Mouse (Mus musculus) neural tube, embryonic 15.5 days (tissue): ENCODE measurements around the gene A1cf. TPM values are rescaled to one million over a fixed set of nuclear protein-coding genes. Genes with fewer than 3 reads are reported as not detected.
A peak's percentile ranks its signal among the peaks of the same experiment; 100 is the strongest.

ENCODE experiments used
- ATAC-seq: fragments of 200-750 bp; cut with Nextera tagmentation; 2 replicates; pipeline ENCODE4 v1.8.0; 2017; ENCODE audit warnings: mild to moderate bottlenecking, moderate TSS enrichment, moderate library complexity; ENCODE audit not compliant: low FRiP score
- H3K27ac ChIP-seq: fragments of 300-500 bp; sonication (generic); replicated peaks from 2 replicates; pipeline ENCODE4 v1.5.1; 2015; ENCODE audit warnings: mild to moderate bottlenecking, inconsistent platforms
- H3K27me3 ChIP-seq: fragments of 300-500 bp; sonication (generic); replicated peaks from 2 replicates; pipeline ENCODE4 v1.6.1; 2015; ENCODE audit warnings: inconsistent platforms
- H3K36me3 ChIP-seq: fragments of 300-500 bp; sonication (generic); 2 replicates; pipeline ENCODE4 v1.6.1; 2015; ENCODE audit warnings: inconsistent platforms
- H3K4me1 ChIP-seq: fragments of 300-500 bp; sonication (generic); 2 replicates; pipeline ENCODE4 v1.6.1; 2015; ENCODE audit warnings: inconsistent platforms
- H3K4me2 ChIP-seq: fragments of 300-500 bp; sonication (generic); 2 replicates; pipeline ENCODE4 v1.6.1; 2015; ENCODE audit warnings: inconsistent platforms, mild to moderate bottlenecking, moderate library complexity
- H3K4me3 ChIP-seq: fragments of 300-500 bp; sonication (generic); replicated peaks from 2 replicates; pipeline ENCODE4 v1.5.1; 2015; ENCODE audit warnings: mild to moderate bottlenecking, inconsistent platforms
- H3K9ac ChIP-seq: fragments of 300-500 bp; sonication (generic); replicated peaks from 2 replicates; pipeline ENCODE4 v1.6.1; 2015; ENCODE audit warnings: mild to moderate bottlenecking, inconsistent platforms
- H3K9me3 ChIP-seq: fragments of 300-500 bp; sonication (generic); replicated peaks from 2 replicates; pipeline ENCODE4 v1.6.1; 2016; ENCODE audit warnings: inconsistent platforms
- WGBS: fragments of 180-500 bp; shearing (Covaris S2); methylation state at CpG from one replicate; pipeline ENCODE4 v1.1.7; 2015; ENCODE audit warnings: mixed read lengths; 5-methylcytosine and 5-hydroxymethylcytosine counted together
- polyA plus RNA-seq: library from polyadenylated mRNA; unstranded; fragments of >200 nt; fragmentation: Nextera tagmentation; extraction: Ambion mirVana; gene quantifications from 2 replicates; pipeline ENCODE4 v1.2.1, GENCODE M21; 2015

A1cf gene
- polyA plus RNA-seq, 1 experiment from 2014 or later, result not detected

DNA sequence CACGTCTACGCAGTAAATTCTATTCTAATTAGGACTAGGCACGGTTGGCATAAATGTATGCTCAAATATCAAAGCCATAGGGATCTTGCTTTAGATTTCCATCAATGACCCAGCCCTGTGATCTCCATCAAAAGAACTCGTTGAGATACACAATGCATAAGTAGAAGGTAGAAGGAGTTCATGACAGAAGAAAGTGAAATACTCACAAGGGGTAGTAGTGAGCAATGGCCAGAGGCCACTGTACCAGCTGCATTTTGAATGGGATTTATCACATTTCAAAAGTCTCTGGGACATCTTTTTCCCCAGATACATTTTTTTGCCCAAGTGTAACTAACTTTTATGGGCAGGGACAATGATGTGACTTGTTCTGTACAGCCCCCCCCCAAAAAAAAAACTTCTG, 85.7 kb downstream of the A1cf start:
- Histone ChIP-seq H3K36me3 (no peaks in the 10 kb centered on the region), H3K9me3 (no peaks in the 10 kb centered on the region), H3K9ac (no peak overlapping the region), H3K4me1 (no peaks in the 10 kb centered on the region), H3K27ac (no peak overlapping the region), H3K27me3 (no peaks in the 10 kb centered on the region), H3K4me3 (no peak overlapping the region), H3K4me2 (no peak overlapping the region)
- ATAC-seq, result no peak
- WGBS, result 86% methylated on average over 4 of the region's 4 CpGs

DNA sequence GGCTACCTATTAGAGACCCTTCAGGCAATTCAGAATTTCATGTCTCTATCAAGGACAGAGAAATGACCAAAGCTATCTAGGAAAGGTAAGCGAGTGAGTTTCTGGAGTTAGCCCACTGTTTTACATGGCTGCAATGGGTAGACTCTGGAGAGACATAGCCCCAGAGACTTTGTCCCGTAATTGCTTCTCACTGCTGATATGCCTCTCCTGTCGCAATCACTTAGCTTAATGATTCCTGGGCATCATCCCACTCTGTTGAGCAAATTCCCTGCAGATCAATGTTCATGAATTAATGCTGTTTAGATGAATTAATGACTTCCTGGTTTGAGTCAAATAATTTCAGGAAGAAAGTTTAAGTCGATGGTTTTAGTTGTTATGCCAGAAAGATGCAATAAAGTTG, 86.1 kb downstream of the A1cf start:
- Histone ChIP-seq H3K4me1 (no peaks in the 10 kb centered on the region), H3K9me3 (no peaks in the 10 kb centered on the region), H3K27ac (no peak overlapping the region), H3K36me3 (no peaks in the 10 kb centered on the region), H3K4me2 (no peak overlapping the region), H3K9ac (no peak overlapping the region), H3K27me3 (no peaks in the 10 kb centered on the region), H3K4me3 (no peak overlapping the region)
- whole genome bisulfite sequencing, result 80% methylated on average over 4 of the region's 4 CpGs
- ATAC-seq, result no peak

DNA sequence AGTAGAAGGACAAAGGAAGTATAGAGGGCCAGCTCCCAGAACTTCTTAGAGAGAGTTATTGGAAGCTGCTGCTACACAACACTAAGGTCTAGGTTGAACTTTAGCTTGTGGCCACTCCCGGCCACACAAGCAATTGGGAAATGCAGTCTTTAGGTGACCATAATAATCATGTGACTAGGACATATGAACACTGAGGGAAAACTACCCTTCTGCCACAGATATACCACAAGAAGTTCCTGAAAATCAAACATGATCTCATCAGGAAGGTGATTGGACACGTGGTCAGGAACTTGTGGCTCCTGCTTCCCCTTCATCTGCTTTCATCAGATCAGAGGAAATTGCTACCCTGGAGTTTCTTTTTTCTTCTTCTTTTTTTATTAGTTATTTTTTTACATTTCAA, 87.8 kb downstream of the A1cf start:
- no peak overlapping the region for H3K9ac ChIP-seq
- H3K4me1 ChIP-seq, result no peaks in the 10 kb centered on the region
- H3K27me3 ChIP-seq, result no peaks in the 10 kb centered on the region
- WGBS, result 78% methylated on average over 2 of the region's 2 CpGs
- H3K4me3 ChIP-seq, result no peak overlapping the region
- H3K4me2 ChIP-seq, result no peak overlapping the region
- ATAC-seq, result no peak
- H3K36me3 ChIP-seq, result no peaks in the 10 kb centered on the region
- H3K9me3 ChIP-seq, result no peaks in the 10 kb centered on the region
- H3K27ac ChIP-seq, result no peak overlapping the region

DNA sequence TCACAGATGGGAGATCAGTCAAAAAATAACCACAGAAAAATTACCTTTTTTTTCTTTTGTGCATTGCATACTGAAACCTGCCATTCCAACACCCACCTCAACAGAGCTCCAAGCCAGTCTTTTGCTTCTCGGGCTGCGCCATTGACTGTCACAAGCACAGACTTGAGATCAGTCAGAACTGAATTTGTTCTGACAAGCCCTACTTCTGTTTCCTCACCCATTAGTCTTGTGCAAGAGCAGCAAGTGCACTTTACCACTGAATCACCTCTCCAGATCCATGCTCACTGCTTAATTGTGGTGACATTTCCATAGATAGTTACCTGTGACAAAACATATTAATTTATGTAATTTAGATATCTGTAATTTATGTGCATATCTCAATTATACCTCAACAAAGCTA, 91.9 kb downstream of the A1cf start:
- H3K4me3 ChIP-seq, result no peak overlapping the region
- H3K9me3 ChIP-seq, result no peaks in the 10 kb centered on the region
- H3K9ac ChIP-seq, result no peak overlapping the region
- no peaks in the 10 kb centered on the region for H3K27me3 ChIP-seq
- WGBS, result 99% methylated on average over 2 of the region's 2 CpGs
- H3K27ac ChIP-seq, result no peak overlapping the region
- H3K36me3 ChIP-seq, result no peaks in the 10 kb centered on the region
- no peaks in the 10 kb centered on the region for H3K4me1 ChIP-seq
- no peak for ATAC-seq
- H3K4me2 ChIP-seq, result no peak overlapping the region

- ATAC-seq, result no peak
- Histone ChIP-seq H3K4me2 (no peak overlapping the region), H3K27ac (no peak overlapping the region), H3K9me3 (no peaks in the 10 kb centered on the region), H3K9ac (no peak overlapping the region), H3K27me3 (no peaks in the 10 kb centered on the region), H3K36me3 (no peaks in the 10 kb centered on the region), H3K4me3 (no peak overlapping the region), H3K4me1 (no peaks in the 10 kb centered on the region)
- 63% methylated on average over 3 of the region's 3 CpGs for WGBS
Observed at GRCm38 (mm10) chr19:31963147-31963546, 94.6 kb downstream of the A1cf start.

DNA sequence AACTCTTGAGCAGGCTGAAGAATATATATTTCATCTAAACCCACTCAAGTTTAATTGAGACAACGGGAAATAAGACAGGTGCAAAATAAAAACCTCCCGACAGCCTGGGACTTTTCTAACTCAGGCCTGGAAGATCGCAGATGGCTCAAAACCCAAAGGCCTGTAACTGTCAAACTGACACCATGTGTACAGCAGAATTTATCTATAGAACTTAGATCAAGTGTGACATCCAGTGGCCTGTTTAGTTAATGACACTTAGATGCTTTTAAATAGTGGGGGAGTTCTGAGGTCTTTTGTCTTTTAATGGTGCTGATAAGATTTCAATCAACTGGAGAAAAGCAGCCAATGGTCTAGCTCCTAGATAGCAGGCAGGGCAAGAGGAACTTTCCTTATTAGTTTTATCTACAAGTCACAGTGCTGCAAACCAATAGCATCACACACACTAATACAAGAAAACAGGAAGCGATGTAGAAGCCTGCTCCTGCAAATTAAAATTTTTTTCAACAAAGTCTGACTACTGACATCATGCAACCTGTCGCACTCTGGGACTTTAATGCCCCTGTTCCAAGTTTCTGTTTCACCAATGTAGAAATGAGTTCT, 99.5 kb downstream of the A1cf start:
- whole genome bisulfite sequencing, result 73% methylated on average over 5 of the region's 5 CpGs
- H3K9me3 ChIP-seq, result no peaks in the 10 kb centered on the region
- no peak overlapping the region for H3K9ac ChIP-seq
- no peak overlapping the region for H3K4me2 ChIP-seq
- no peak for ATAC-seq
- H3K4me1 ChIP-seq, result no peaks in the 10 kb centered on the region
- H3K27me3 ChIP-seq, result 0 out of 2 replicates have a peak, but pooled peaks cover 2% of the 10 kb centered on the region
- H3K36me3 ChIP-seq, result no peaks in the 10 kb centered on the region
- H3K27ac ChIP-seq, result no peak overlapping the region
- H3K4me3 ChIP-seq, result no peak overlapping the region

DNA sequence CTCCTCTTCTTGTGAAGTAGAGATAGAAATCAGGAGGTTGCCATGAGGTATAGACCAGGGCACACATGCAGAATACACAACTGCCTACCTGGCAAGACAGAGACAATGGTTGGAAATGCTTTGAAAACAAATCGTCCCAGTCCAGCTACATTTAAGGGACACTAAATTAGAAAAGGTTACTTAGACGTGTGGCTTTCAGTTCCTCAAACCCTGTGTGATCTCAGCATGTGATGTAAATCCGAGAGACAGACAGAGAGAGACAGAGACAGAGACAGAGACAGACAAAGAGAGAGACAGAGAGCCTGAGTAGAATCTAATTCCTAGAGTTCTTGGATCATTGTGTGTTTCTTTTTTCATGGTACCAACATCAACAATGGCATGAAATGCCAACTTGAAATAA, 102.8 kb downstream of the A1cf start:
- 60% methylated on average over 3 of the region's 3 CpGs for WGBS

DNA sequence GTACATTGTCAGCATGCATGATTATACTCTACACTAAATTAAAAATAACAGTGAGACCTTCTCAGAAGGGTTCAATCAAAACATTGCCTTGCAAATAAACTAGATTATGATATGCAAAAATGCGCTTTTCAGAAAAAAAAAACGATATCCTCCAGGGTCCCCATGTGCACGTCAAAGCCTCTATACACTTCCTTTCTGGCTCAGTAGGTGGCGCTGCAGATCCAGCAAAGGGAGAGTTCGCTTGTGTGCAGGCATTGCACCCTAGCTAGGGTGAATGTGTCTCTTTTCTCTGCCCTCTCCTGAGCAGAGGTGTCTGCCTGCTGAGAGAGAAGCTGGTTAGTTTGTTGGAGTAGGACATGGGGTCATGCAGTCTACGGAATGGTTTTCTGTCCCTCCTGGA, 103.4 kb downstream of the A1cf start:
- no peaks in the 10 kb centered on the region for H3K4me1 ChIP-seq
- H3K27ac ChIP-seq, result no peak overlapping the region
- no peaks in the 10 kb centered on the region for H3K9me3 ChIP-seq
- ATAC-seq, result peak; percentile 90
- no peak overlapping the region for H3K4me3 ChIP-seq
- no peaks in the 10 kb centered on the region for H3K36me3 ChIP-seq
- H3K4me2 ChIP-seq, result no peak overlapping the region
- H3K9ac ChIP-seq, result no peak overlapping the region
- H3K27me3 ChIP-seq, result 0 out of 2 replicates have a peak, but pooled peaks cover 2% of the 10 kb centered on the region
- WGBS, result 15% methylated on average over 6 of the region's 6 CpGs

More for the DNA sequence above, 102.8 kb downstream of the A1cf start:
- Histone ChIP-seq H3K27me3 (0 out of 2 replicates have a peak, but pooled peaks cover 2% of the 10 kb centered on the region), H3K4me1 (no peaks in the 10 kb centered on the region), H3K27ac (no peak overlapping the region), H3K4me2 (no peak overlapping the region), H3K4me3 (no peak overlapping the region), H3K9me3 (no peaks in the 10 kb centered on the region), H3K9ac (no peak overlapping the region), H3K36me3 (no peaks in the 10 kb centered on the region)
- ATAC-seq, result no peak

- H3K4me1 ChIP-seq, result no peaks in the 10 kb centered on the region
- ATAC-seq, result no peak
- no peak overlapping the region for H3K4me2 ChIP-seq
- no peaks in the 10 kb centered on the region for H3K36me3 ChIP-seq
- 0 out of 2 replicates have a peak, but pooled peaks cover 2% of the 10 kb centered on the region for H3K27me3 ChIP-seq
- WGBS, result 72% methylated on average over 2 of the region's 2 CpGs
- no peak overlapping the region for H3K27ac ChIP-seq
- no peak overlapping the region for H3K4me3 ChIP-seq
- no peaks in the 10 kb centered on the region for H3K9me3 ChIP-seq
- no peak overlapping the region for H3K9ac ChIP-seq
Observed at GRCm38 (mm10) chr19:31975882-31976281, 107.3 kb downstream of the A1cf start.

DNA sequence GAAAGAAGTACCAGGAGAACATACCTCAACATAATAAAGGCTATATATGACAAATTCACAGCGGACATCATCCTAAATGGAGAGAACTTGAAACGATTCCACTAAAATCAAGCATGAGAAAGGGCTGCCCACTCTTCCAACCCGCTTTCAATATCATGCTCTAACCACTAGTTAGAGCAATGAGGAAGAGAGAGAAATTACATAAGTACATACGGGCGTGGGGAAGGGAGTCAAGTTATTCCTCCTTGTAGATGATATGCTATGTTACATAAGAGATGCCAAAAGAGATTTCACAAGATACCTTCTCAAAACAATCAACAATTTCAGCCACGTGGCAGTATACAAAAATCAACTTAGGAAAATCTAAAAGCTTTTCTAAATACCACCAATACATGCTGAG, 122.5 kb downstream of the A1cf start:
- ATAC-seq, result no peak
- H3K9ac ChIP-seq, result no peak overlapping the region
- no peaks in the 10 kb centered on the region for H3K36me3 ChIP-seq
- no peaks in the 10 kb centered on the region for H3K9me3 ChIP-seq
- WGBS, result 96% methylated on average over 6 of the region's 6 CpGs
- no peaks in the 10 kb centered on the region for H3K27me3 ChIP-seq
- no peak overlapping the region for H3K4me2 ChIP-seq
- no peak overlapping the region for H3K27ac ChIP-seq
- no peaks in the 10 kb centered on the region for H3K4me1 ChIP-seq
- no peak overlapping the region for H3K4me3 ChIP-seq

- Histone ChIP-seq H3K27ac (no peak overlapping the region), H3K27me3 (no peaks in the 10 kb centered on the region)
- ATAC-seq, result no peak
Observed at GRCm38 (mm10) chr19:31996916-31997315, 128.4 kb downstream of the A1cf start.

More at GRCm38 (mm10) chr19:31996916-31997315, 128.4 kb downstream of the A1cf start:
- Histone ChIP-seq H3K9ac (no peak overlapping the region), H3K4me1 (no peaks in the 10 kb centered on the region), H3K4me3 (no peak overlapping the region), H3K9me3 (no peaks in the 10 kb centered on the region), H3K4me2 (no peak overlapping the region), H3K36me3 (no peaks in the 10 kb centered on the region)
- WGBS, result 95% methylated on average over 3 of the region's 3 CpGs
